Comparison of ENCODE assay signal across 8 mouse cellular contexts in the genomic region with DNA sequence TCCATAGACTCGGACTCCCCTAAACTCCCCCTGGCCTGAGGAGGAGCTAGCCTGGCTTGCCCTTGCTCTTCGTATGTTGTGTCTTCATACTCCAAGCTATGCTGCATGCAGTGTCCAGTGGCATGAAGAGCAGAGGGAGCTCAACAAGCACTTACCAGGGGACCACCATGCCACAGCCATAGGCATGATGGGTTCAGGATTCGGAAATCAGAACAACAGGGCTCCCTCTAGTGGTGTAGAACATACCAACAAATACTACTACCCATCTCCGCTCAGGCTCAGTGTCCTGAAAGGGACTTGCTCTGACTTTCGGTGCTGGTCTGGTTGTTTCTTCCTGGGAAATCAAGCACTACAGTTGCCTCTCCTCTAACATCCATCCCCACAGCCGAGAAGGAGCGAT.
DNase-seq lines count a peak whose midpoint lies in the region; ATAC-seq and TF ChIP-seq lines count a peak whose summit lies in the region.

No protein-coding gene starts in this region.

- peak; percentile 71 for ATAC-seq in forebrain, postnatal 0 days
- ATAC-seq in kidney, embryonic 15.5 days (replicated peaks; ENCODE audit: low FRiP score) = peak; percentile 69
- ATAC-seq in midbrain, postnatal 0 days (ENCODE audit: low FRiP score) = no peak; the same call in 1 of the 2 replicates

- DNase-seq in gastrocnemius, adult 18-20 months (ENCODE audit: low spot score) = peak; percentile 39
- no peak for DNase-seq in gastrocnemius, postnatal 10 days
- peak; percentile 32 to 39 for DNase-seq in B cell, adult 2 months
- peak; percentile 40 to 49 for DNase-seq in cerebellum, adult 18-20 months
- DNase-seq in forebrain, postnatal 0 days = peak; percentile 78
- peak; percentile 80 for DNase-seq in midbrain, postnatal 0 days (ENCODE audit: low spot score)
- no peak for DNase-seq in spleen, postnatal 10 days (ENCODE audit: low spot score in 2 of 2)

- peak; percentile 79 for TF ChIP-seq CTCF in forebrain, postnatal 0 days (IDR thresholded peaks at IDR 0.05; ENCODE audit: low read depth)
- peak; percentile 75 for TF ChIP-seq CTCF in midbrain, postnatal 0 days (IDR thresholded peaks at IDR 0.05)

- no peaks in the 10 kb centered on the region for H3K27me3 ChIP-seq in forebrain, postnatal 0 days (ENCODE audit: insufficient read depth, low read length)
- H3K27me3 ChIP-seq in kidney, embryonic 15.5 days = no peaks in the 10 kb centered on the region
- no peaks in the 10 kb centered on the region for H3K27me3 ChIP-seq in midbrain, postnatal 0 days (ENCODE audit: insufficient read depth, low read length)

- no peak overlapping the region for H3K4me3 ChIP-seq in forebrain, postnatal 0 days (ENCODE audit: low read depth, low read length)
- H3K4me3 ChIP-seq in kidney, embryonic 15.5 days (replicated peaks) = no peak overlapping the region
- no peak overlapping the region for H3K4me3 ChIP-seq in midbrain, postnatal 0 days (ENCODE audit: low read depth, low read length)

- no peak overlapping the region for H3K4me2 ChIP-seq in forebrain, postnatal 0 days (ENCODE audit: low read depth)
- no peak overlapping the region for H3K4me2 ChIP-seq in kidney, embryonic 15.5 days
- H3K4me2 ChIP-seq in midbrain, postnatal 0 days (ENCODE audit: low read depth, low read length, poor library complexity, severe bottlenecking) = no peak overlapping the region

- no peaks in the 10 kb centered on the region for H3K9me3 ChIP-seq in forebrain, postnatal 0 days (ENCODE audit: low read length)
- no peaks in the 10 kb centered on the region for H3K9me3 ChIP-seq in kidney, embryonic 15.5 days (replicated peaks)
- H3K9me3 ChIP-seq in midbrain, postnatal 0 days (ENCODE audit: low read length) = no peaks in the 10 kb centered on the region

- peaks cover 7% of the 10 kb centered on the region; the same call in 1 of the 2 replicates for H3K4me1 ChIP-seq in forebrain, postnatal 0 days (ENCODE audit: insufficient read depth)
- 0 out of 2 replicates have a peak, but pooled peaks cover 3% of the 10 kb centered on the region for H3K4me1 ChIP-seq in kidney, embryonic 15.5 days
- no peaks in the 10 kb centered on the region for H3K4me1 ChIP-seq in midbrain, postnatal 0 days (ENCODE audit: insufficient read depth, low read length)

- H3K36me3 ChIP-seq in forebrain, postnatal 0 days (ENCODE audit: insufficient read depth) = 0 out of 2 replicates have a peak, but pooled peaks cover 3% of the 10 kb centered on the region
- H3K36me3 ChIP-seq in kidney, embryonic 15.5 days = no peaks in the 10 kb centered on the region
- no peaks in the 10 kb centered on the region for H3K36me3 ChIP-seq in midbrain, postnatal 0 days (ENCODE audit: insufficient read depth, low read length)

- no peak overlapping the region for H3K27ac ChIP-seq in forebrain, postnatal 0 days (ENCODE audit: low read depth, low read length)
- H3K27ac ChIP-seq in kidney, embryonic 15.5 days = no peak overlapping the region
- H3K27ac ChIP-seq in midbrain, postnatal 0 days (ENCODE audit: low read depth, low read length) = no peak overlapping the region

- WGBS in forebrain, postnatal 0 days = 48% methylated on average over 7 of the region's 7 CpGs
- WGBS in kidney, embryonic 15.5 days = 43% methylated on average over 7 of the region's 7 CpGs
- 44% methylated on average over 7 of the region's 7 CpGs for WGBS in midbrain, postnatal 0 days

- H3K9ac ChIP-seq in forebrain, postnatal 0 days = no peak overlapping the region
- no peak overlapping the region for H3K9ac ChIP-seq in kidney, embryonic 15.5 days
- no peak overlapping the region for H3K9ac ChIP-seq in midbrain, postnatal 0 days (replicated peaks; ENCODE audit: low read length, poor library complexity, severe bottlenecking)

Comparison
In these comparisons a context has a peak if more than half of its experiments do, and no peak if none do; other contexts are left out.
1. DNase-seq: peak in gastrocnemius, adult 18-20 months (single experiment), B cell, adult 2 months (2 of 2), cerebellum, adult 18-20 months (2 of 2), forebrain, postnatal 0 days (single experiment) and midbrain, postnatal 0 days (single experiment); none in gastrocnemius, postnatal 10 days (single experiment) and spleen, postnatal 10 days (0 of 2).